Mouse (Mus musculus): Measurements from ENCODE around the gene Qsox1.

The Qsox1 gene

DNA sequence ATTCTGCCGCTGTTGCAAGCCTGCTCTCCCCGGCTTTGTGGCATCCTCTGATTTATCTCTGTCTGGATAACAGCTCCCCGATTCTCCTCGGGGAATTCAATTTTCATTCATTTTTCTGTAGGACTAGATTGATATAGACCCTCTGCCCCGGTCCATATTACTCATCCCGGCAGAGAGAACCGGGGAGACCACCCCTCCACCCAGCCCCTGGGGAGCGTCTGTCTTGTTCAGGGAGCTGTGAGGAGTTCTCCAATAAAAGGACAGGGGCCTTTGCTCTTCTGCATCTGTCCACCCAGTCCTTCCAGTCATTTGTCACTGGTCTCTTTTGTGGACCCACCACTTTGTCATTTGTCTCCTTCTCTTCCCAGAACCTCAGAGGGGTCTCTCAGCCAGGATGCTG lies 65.7 kb downstream of the Qsox1 start:
- no peak for DNase-seq (ENCODE audit: low read depth)

DNA sequence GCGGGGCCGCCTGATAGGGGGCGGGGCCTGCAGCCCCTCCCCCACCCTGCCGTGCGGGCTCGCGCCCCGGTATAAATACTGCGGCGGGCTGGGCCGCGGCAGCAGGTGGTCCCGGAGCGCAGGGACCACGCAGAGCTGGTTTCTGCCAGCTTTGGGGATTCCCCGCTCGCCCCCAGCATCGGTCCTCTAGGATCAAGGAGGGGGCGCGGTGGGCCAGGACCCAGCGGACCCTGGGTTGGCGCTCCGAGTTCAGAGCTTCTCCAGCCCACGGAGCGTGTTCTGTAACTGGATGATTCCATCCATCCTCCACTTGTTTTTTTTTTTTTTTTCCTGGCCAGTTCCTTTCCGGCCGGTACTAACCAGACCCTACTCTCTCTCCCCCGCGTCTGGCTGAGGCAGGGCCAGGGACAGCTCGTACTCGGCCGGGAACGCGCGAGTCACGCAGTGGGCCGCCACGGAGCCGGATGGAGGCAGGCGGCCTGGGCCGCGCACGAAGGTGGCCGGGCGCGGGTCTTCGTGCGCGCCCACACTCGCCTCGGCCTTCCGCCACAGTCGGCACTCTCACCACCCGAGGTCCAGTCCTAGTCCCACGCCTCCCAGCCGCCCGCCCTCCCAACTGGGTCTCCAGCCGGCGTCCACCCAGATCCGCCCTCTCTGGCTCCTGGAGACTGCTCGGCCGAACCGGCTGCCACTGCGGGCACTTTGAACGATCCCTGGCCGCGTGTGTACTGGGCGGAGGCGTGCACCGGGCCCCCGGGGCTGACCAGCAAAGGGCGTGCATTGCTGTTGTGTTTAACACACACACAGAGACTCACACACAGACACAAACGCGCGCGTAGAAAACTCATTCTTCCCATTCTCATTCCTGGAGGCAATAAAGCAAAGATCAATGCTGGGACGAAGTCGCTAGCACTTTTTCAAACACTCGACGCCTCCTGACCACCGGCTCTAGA lies 70.0 kb downstream of the Qsox1 start:
- DNase-seq (ENCODE audit: low read depth), result no peak

DNA sequence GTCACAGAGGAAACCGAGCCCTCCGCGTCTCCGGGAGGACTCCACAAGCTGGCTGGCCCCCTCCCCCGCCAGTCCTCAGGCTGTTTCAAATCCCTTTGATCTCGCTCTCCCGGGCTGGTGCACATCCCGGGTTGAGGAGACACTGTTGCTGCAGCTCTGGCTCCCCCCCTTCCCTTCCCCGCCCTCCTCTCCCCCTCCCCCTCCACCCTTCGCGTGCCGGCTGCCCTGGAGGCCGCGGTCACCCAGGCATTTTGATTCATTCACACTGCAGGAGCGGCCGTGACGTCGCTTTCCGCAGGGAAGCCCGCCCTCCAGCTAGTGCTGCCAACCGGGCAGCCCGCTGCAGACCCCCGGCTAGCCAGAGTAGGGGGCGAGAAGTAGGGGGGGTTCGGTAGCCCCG lies 70.7 kb downstream of the Qsox1 start:
- DNase-seq (ENCODE audit: low read depth), result no peak

DNA sequence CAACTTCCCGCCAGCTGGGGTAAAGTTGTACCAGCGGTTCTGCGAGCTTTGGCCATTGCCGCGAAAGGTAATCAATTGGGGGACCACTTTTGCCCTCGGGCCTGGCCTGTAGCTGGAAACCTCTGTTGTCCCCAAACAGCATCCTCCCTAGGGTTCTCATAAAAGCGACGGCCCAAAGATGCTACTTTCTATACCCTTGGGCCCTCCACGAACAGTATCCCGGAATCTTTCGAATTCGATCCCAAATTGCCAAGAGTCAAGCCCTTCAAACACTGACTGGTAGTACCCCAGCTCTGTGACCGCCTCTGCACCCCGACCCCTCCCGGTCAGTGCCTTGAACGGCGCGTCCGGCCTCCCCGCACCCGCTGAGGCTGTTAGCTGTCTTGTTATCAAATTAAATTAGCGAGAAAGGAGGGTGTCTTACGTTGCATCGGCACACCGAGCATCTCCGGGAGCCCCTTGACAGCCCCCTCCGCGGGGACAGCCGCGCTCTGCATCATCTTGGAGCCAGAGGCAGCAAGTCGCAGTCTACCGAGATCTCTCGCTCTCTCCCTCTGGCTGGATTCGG lies 71.2 kb downstream of the Qsox1 start:
- no peak for DNase-seq (ENCODE audit: low read depth)

- DNase-seq (ENCODE audit: low read depth), result no peak
Observed at GRCm38 (mm10) chr1:155740622-155741377, 71.9 kb downstream of the Qsox1 start.

DNA sequence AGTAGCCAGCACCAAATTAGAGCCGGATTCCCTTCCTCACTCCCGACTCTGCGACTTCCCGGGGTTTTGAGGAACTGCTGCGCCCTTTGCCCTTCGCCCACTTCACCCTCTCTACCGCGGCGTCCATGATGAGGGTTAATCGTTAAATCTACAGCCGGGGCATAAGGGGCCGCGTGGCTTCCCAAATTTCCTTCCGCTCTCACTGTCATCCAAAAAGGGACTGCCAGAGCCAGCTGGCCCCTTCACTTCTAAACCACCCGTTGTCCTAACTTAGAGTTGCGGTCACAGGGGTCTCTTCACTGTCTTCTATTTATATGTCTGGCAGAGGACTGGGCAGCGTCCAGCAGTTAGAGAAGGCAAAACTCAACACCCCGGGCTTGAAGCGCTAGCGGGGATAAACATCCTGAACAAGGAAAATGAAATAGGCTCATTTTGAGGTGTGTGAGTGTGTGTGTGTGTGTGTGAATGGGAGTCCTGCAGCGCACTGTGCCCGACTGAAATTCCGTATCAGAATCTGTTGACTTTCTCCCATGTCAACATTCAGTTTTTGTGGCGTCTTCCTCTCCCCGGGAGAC lies 74.8 kb downstream of the Qsox1 start:
- no peak for DNase-seq (ENCODE audit: low read depth)

- DNase-seq (ENCODE audit: low read depth), result no peak
Observed at GRCm38 (mm10) chr1:155737017-155737808, 75.5 kb downstream of the Qsox1 start.

DNA sequence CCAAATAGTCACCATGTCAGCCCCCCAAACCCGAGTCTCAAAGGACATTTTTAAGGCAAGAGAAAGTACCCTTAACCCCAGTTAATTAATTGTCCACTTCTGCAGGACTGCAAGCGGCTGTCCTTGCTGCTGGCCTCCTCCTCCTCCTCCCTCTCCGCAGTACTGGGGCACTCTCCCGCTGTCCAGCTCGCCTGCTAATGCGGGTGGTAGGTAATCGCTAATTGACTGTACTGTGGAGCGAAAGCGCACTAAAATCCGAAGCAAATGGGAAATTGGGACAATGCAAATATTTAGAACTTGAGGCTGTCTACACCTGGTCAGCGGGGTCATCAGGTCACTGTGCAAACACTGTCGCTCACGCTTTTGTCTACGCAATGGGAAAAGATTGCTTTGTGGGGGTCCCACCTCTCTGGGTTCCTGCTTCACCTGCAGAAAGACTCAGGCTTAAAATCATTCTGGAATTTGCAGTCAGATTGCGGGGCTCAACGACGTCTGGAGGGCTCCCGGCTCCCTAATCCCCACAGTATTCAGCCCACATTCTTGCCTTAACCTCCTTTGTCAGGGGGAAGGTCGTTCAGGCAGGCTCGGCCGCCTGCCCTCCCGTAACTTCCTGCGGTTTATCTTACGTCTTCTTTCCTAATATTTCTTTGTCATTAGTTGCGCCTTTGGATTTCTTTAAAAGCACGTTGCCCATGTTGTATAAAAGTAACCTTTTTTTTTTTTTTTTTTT lies 76.4 kb downstream of the Qsox1 start:
- DNase-seq (ENCODE audit: low read depth), result no peak

- no peak for DNase-seq (ENCODE audit: low read depth)
Observed at GRCm38 (mm10) chr1:155731156-155731555, 81.5 kb downstream of the Qsox1 start.

DNA sequence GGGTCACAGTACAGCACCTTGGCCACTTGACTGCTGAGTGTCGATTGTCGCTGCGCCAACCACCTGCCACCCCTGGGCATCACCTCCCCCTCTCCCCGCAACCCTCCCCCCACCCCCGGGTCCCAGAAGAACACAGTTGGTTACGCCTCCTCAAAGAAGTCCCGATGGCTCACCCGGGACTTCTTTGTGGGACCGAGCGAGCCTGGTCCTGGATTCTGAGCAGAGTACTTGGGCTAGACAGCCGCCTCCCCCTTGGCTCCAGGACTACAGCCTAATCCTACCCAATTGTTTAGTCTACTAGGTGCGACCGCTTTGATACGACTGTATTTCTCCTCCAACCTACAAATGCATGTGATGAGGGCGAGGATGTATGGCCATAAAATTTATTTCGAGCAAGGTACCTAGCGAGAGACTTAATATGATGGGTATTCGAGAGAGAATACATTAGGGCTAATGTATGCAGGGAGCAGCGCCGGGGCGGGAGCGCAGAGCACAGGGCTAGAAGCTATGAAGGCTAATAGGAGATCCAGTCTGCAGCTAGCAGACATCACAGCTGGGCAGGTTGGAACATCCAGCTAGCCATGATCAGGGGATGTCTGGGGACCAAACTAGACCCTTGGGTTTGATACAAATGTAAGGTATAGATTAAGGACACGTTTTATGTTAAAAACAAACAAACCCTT lies 83.4 kb downstream of the Qsox1 start:
- no peak for DNase-seq (ENCODE audit: low read depth)

- no peak for DNase-seq (ENCODE audit: low read depth)
Observed at GRCm38 (mm10) chr1:155727830-155728229, 84.9 kb downstream of the Qsox1 start.

Data from fibroblast of lung, adult 2 months (primary cell).